Mouse (Mus musculus) telencephalon, adult 2 months (tissue): ENCODE measurements at regions not wholly inside any gene's neighbourhood (a gene's known extent, or its start where the extent isn't known, plus 50 kb on each side); places are given as distances from the start of the nearest gene placed in this dataset.

Source experiments
- DNase-seq: peaks from one replicate; pipeline ENCODE4 v3.0.0-alpha.2; 2011; ENCODE audit warnings: low read depth, low spot score

- no peak for DNase-seq
These were observed 97.9 kb downstream of the Lipi start for GRCm38 (mm10) chr16:75487915-75488314.

GRCm38 (mm10) chr16:75483878-75484277, 102.0 kb downstream of the Lipi start:
- DNase-seq: no peak

GRCm38 (mm10) chr16:75465420-75465975, 120.4 kb downstream of the Lipi start:
- DNase-seq: no peak

DNA sequence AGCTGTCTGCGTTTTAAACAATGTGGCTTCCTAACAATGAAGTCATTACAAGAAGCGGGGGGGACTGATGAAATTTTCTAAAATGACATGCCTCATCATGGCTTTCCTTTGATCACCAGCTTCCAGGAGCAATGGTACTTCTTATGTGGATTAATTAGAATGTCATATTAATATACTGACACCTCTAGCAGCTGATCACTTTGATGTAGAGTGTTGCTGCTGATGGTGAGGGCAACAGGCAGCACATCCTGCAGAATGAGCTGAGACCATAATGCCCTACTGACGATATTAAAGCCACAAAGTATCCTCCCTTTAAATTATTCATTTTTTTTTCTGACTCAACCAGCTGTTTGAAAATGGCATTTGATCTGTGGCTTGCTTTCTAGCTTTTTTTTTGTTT, 123.7 kb downstream of the Lipi start:
- DNase-seq: no peak

DNA sequence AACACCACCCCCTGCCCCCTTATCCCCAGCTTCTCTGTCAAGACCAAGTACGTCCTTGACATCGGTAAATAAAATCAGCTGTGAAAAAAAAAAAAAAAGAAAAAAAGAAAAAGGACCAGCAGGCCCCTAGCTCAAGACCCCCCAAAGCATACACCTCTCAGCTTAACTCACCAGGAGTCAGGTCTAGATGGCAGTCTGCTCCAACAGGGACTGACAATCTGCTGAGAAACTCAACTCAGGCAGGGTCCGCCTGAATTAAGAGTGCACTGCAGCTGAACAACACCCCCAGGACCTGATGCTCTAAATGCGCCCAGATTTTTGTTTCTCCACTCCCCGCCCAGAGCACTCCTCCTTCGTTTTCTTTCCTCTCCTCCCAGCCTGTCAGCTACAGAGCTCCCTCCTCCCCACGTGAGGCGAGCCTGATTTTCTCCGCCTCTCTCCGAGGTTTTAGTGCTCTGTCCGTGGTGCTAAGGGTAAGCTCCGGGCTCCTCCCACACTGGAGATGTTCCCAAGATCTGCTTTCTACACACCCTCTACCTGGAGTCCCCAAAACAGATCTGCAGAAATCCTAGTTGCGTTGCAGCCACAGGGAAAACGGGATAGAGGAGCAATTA, 138.9 kb downstream of the Lipi start:
- peak; percentile 52 for DNase-seq

DNA sequence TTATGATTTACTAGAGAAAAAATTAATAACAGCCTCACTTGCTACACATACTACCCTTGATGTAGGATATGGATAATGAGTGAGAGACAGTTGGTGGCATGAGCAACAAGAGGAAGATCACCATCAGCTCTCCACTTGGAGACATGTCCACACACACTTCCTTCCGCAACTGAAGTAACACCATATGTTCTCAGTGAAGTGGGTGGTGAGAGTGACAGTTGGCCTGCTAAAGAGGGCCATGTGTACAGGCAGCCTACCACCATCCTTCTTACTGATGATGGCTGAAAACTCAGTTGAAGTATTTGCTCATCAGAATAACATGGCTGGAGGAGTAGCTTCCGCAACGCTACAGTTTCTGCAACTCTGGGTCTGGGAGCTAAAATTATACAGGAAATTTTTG, 146.6 kb downstream of the Lipi start:
- peak; percentile 41 for DNase-seq

DNA sequence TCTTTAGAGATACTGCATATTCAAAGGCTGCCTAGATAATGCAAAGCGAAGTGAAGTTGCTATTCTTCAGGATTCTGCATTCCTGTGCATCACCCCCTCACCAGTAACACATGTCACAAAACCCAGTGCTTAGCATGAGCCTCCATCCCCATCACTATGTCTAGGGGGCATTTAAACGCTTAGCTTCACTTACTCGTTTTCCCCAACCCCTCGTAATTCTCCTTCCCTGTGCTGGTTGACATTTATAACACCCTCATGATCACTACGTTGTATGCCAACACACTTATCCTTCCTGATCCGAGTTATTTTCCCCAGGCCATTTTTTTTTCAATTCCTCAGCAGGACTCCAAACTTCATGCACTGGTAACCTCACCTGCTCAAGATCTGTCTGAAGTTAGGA, 152.6 kb downstream of the Lipi start:
- DNase-seq: no peak

DNA sequence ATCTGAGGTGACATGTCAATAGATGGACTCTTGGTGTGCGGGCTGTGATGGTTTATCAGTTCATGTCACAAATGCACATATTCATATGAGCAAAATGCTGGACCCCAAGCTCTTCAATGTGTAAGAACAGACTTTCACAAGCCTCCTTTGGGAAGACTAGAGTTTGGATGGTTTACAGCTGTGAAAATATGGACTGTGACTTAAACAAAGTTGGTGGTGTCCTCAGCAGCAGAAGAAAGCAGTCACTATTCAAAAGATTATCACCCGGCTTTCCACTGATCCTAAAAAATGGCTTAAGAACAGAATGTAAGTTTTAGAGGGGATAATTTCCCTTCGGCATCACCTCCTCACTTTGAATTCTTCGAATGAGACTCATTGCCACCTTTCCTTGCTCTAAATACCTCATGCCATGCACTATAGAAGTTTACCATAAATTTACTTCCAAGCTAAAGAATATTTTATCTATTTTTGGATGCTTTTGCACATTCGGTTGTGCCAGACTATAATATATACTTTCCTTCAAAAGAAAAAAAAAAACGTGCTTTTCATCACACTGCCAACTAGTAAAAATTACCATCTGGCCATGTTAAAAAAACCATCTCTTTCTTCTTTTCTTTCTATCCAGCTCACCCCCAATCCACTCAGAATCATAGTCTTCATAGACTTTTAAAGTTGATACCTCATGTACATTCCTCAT, 201.2 kb downstream of the Lipi start:
- DNase-seq: peak; percentile 40

DNA sequence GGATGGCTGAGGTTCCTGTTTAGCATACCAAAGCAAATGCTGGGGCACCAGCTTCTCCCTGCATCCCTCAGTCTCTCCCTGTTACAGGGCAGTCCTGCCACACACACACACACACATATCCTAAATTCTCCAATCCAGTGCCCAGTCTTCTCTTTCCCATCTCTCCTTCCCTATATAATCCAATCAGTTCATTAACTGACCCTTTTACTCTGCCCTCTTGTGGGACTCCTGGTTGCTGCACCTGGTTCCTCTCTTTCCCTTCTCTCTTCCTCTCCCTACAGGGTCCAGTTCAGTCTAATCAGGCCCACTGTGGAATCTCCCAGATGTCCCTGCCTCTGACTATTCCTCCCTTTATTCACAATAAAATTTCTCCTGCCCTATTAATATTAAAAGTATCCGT, 204.7 kb downstream of the Lipi start:
- no peak for DNase-seq

DNA sequence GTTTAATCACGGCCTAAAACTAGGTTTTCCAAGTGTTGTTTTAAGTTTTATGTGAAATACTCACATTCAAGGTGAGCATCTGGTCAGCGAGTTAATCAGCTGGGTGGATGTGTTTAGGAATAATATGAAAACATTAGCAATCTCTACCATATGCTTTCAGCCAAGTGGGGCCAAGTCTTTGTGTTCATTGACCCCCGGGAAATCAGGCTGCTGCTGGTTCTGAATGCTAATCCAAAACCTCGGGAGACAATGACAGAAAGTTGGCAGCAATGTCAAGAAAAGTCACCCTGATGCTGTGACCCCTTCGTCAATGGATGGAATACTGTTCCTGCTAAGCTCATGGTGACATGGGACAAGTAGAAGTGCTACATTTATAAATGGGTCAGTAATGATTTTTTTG, 216.2 kb downstream of the Lipi start:
- no peak for DNase-seq

GRCm38 (mm10) chr16:75366727-75367126, 219.1 kb downstream of the Lipi start:
- peak; percentile 79 for DNase-seq

DNA sequence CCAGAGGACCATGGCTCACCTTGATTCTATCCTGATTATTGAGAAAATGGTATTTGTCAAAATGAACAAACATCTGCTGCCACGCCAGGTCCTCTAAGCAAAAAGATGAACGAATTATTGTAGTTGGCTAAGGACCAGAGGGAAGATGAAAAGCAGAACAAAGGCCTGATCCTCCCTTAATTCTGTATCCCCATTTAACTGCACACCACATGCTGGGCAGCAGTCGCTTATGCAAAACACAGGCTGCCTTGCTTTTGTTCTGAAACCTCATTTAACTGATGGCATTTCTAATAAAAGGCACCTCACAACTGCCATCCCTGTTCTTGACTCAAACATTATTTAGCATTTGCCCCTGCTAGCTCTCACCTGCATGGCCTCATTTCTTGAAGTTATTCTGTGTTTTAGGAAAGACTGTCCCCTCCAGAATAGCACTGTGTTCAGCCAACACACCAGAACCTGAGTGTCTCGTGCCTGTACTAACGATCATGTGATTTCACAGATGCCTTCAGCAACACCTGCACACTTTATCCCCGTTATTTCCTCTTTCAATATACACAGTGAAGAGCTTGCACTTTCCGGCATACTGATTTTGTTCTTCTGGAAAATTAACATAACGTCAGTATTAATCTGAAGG, 220.4 kb downstream of the Lipi start:
- DNase-seq: no peak

- DNase-seq: peak; percentile 44
These were observed 223.8 kb downstream of the Lipi start for GRCm38 (mm10) chr16:75362095-75362494.

DNA sequence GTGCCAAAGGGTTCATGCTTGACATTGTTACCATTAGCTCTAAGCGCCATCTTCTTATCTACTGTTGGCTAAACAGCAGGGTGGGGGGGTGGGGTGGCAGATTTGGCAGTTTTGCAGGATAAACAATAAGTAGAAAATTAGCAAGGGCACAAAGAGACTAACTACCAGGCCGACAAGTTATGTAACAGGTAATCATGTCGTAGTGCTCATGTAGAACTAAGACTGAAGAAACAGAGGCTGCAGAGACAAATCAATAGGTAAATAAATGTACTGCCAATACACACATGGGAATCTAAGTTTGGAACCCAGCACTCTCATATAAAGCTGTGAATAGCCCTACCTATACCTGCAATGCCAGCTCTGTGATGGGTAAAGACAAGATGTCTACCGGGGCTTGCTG, 225.1 kb downstream of the Lipi start:
- no peak for DNase-seq

DNA sequence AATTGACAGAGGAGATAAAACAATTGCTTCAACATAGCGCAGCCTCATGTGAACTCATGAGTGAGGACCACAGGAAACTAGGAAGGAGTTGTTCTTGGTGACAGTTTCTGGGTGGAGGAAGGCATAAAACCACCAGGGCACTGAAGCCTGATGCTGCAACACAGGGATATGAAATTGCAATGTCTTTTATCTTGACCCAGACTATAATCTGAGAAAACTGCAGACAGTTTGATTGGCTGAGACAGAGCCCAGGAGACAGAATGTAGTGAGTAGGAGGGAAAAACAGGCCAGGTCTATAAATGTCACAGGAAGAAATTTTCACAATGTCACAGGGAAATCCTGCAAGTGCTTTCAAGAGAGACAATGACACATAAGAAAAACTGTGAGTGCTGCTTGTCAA, 232.5 kb downstream of the Lipi start:
- no peak for DNase-seq

- no peak for DNase-seq
These were observed 241.5 kb downstream of the Lipi start for GRCm38 (mm10) chr16:75344201-75344927.

GRCm38 (mm10) chr16:75343028-75343901, 242.6 kb downstream of the Lipi start:
- peak; percentile 38 for DNase-seq

DNA sequence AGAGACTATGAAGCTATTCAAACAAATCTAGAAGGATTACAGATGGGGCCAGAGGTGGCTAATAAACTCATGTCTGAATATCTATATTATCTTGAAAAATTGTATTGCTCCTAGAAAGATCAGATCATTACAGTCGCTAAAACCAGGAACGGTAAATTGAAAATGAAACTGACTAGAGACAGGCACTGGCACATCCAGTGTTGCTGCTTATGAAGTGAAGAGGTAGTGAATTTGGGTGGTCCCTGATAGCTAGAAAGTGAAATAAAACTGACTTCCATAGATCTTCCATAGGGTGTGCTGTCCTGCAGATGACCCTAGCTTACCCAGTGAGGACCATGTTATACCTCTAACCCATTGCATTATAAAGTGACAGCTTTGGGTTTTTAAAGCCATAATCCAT, 251.6 kb downstream of the Lipi start:
- no peak for DNase-seq

DNA sequence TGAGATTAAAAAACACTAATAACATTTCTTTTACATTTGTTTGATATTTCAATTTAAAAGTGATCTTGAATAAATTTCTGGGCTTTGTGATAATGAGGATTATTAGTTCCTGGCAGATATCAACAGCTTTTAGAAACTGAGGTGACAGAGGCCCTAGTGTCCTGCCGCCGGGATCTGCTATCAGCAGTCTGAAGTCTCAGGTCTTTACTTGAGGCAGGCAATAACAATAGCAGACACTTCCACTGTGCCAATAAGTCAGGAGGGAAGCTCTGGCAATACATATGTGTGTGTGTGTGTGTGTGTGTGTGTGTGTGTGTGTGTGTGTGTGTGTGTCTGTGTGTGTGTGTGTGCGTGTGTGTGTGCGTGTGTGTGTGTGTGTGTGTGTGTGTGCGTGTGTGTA, 252.1 kb downstream of the Lipi start:
- DNase-seq: no peak

- no peak for DNase-seq
These were observed 253.0 kb downstream of the Lipi start for GRCm38 (mm10) chr16:75332853-75333252.

DNA sequence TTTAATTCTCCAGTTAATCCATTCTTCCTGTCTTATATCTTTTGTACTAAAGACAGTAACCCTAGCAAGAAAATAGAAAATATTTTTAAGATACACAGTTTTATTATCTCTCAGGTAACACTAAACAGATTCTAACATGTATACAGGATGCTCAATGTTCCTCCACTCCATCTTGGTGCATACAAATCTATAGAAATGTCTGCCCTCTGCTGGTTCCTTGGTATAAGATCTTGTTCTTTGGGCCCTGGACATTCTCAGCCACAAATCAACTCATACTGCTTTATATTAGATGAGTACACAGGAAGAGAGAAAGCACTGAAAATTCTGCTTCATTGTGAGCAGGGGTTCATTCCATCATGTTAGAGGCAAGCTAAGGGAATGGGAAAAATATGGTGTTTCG, 260.6 kb downstream of the Lipi start:
- DNase-seq: peak; percentile 44
